Mouse (Mus musculus): ENCODE measurements around the gene Rpf2.

The Rpf2 gene

DNA sequence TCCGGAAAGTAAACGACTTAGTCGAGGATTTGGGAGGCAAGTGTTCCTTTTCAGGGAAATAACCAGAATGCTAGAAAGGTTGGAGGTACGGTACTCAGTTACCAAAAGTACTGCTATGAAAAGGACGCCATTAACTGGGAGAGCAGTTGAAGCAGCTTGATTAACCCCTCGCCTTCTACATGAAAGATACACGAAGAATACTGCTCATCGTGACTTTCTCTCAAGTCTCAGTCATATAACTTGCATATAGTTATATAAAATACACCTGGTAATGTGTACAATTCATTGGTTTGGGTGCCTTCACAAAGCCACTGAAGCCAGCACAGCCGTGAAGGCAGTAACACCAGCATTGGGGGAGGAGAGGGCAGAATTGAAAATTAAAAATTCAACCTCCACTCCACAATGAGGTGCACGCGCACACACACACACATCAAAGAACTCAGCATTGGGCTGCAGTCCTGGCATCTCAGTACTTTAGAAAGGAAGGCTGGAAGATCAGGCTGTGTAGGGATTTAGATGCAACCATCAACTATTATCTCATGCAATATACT lies 405 bp upstream of the Rpf2 start:
- no peak for DNase-seq

DNA sequence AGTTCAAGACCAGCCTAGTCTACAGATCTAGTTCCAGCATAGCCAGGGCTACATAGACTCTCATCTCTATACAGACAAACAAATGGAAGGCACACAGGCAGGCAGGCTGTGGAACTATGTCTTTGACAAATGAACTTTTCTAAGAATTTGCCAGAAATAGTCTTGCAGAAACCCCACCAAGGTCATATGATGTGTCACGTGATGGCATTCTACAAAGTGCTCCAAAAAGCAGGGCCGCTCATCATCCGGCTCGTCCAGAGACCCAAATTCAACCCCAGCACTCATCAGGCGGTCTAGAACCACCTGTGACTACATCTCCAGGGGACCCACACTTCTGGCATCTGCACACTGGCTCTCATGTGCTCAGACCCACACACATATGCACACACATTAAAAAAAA lies 9.0 kb downstream of the Rpf2 start:
- no peak for DNase-seq

DNA sequence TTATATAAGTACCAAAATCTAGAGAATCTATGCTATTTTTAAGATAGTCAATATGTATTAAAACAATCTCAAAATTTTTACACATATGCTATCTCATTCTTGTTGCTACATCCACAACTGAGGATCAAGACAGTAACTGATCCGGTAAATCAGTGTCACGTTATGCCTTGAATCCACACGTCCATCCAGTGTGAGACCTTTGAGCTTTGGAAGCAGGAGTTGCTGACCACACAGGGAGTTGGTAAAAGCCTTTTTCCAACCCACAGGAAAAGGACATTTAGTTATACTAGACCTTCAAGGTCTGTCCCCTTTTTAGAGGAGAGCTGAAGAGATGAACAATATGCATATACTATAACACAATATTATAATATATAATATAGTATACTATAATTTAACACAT lies 13.6 kb downstream of the Rpf2 start:
- DNase-seq = no peak

DNA sequence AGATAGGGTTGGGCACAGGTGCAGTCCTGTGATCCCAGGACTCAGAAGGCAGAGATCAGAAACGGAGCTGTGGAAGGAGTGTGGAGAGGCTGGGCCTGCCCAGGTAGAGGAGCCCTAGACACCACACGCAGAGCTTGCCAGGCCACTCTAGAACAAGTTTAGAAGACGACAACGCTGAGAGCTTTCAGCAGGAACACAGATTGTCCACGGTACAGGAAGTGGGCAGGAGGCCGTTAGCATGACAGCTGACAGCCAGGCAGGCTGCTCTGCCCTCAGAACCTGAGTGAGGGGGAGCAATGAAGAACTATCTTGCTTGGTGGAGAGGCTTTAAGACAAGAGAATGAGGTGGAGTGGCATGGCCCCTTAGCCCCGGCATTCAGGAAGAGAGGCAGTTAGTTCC lies 14.4 kb downstream of the Rpf2 start:
- no peak for DNase-seq

DNA sequence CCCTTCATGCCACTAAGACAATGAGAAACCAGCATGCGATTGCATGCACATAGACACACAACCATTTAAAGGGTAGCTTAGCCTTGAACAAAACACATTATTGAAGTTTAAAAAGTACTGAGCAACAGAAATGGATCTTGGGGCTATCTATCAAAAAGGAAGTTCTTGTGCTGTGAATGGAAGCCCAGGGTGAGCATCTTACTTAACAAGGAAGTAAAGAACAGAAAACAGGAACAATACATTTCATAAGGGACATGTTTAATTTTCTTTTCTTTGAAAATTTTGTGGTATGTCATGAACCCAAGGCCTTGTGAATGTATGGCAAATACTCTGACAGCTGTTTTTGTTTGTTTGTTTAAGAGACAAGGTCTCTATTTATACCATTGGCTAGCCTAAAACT lies 17.1 kb downstream of the Rpf2 start:
- DNase-seq = no peak

DNA sequence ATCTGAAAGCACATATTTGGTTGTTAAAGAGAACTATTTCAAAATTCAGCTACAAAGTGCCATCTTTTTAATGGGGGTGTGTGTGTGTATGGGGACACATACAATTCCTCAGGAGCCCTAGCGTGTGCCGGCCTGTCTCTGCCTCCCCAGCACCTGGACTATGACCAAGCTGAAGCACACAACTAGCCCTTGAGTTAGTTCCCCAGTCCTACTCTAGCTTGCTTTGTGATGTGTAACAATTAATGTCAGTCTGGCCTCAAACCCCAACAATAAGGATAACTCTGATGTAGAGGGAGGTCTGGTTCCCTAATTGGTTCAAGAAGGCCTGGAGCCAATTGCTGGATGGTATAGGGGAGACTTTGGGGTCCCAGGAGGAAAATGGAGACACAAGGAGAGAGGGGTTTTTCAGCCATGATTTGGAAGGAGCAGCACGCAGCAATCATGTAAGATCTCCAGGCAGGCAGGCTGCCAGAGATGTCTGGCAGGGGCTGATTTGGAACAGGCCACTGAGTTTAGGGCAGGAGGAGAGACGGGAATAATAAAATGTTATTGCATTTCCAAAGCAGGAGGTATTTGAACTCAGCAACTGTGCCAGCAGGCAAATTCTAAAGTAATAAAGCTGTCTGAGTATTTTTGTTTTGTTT lies 19.1 kb downstream of the Rpf2 start:
- no peak for DNase-seq

DNA sequence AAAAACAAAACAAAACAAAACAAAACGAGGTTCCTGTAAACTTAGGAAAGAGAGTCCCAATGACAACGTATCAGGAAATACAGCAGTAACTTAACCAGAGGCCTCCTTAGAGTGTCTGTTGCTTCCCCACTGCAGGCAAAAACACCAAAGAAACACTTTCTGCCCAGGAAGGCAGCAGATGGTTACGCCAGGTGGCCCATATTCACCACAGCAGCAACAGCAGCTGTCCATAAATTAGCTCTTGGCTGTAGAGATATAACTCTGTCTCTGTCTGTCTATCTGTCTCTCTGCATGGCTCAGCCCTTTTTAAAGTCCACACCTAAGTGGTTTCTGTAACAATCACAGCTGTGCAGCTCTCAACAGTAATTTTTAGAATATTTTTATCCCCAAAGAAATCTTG lies 28.0 kb downstream of the Rpf2 start:
- no peak for DNase-seq

DNA sequence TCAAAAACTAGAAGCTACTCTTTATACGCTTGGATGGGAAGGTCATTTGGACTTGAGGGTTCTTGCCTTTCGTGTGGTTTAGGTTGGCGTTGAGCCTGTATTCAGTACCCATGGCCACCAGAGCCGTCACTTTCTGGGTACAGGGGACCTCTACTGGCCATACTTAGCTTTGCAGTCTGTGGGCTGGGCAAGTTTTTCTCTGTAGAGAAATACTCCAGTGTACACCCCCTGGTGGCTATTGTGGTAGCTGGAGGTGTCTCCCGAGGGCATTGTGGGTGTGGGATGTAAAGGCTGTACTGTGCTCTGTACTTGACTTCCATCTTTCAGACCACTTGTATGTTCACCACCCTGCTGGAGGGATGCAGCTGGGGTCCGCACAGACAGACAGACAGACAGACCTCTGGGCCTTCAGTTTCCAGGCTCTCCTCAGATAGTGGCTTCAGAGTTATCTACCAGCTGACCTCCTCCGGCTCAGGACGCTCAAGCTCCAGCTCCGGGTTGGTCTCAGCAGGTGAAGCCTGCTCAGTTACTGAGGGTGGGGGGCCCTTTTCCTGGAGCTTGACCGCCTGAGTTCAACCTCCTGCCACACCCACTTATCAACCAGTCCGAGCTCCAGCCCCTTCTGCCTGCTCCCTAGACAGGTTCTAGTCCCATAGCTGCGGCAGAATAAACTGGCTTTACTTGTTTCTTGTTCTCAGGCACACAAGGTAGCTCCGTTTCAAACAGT lies 34.2 kb downstream of the Rpf2 start:
- peak; percentile 92 to 95 for DNase-seq

DNA sequence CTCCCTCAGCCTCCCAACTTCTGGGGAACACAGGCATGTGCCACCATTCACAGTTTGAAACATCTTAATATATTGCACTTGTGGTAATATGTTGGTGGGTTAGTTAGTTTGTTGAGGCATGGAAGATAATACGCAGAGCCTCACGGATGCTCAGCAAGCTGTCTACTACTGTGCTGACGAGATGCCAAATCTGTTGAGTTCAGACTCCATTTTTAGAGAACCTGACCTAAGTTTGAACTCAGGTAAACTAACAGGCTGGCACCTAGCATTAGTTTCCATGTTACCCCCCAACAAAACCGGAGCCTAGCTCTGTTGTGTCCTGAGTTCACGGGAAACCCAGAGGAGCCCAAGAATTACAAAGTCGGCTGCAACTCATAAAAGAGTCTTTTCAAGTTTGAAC lies 51.8 kb downstream of the Rpf2 start:
- DNase-seq = no peak

DNA sequence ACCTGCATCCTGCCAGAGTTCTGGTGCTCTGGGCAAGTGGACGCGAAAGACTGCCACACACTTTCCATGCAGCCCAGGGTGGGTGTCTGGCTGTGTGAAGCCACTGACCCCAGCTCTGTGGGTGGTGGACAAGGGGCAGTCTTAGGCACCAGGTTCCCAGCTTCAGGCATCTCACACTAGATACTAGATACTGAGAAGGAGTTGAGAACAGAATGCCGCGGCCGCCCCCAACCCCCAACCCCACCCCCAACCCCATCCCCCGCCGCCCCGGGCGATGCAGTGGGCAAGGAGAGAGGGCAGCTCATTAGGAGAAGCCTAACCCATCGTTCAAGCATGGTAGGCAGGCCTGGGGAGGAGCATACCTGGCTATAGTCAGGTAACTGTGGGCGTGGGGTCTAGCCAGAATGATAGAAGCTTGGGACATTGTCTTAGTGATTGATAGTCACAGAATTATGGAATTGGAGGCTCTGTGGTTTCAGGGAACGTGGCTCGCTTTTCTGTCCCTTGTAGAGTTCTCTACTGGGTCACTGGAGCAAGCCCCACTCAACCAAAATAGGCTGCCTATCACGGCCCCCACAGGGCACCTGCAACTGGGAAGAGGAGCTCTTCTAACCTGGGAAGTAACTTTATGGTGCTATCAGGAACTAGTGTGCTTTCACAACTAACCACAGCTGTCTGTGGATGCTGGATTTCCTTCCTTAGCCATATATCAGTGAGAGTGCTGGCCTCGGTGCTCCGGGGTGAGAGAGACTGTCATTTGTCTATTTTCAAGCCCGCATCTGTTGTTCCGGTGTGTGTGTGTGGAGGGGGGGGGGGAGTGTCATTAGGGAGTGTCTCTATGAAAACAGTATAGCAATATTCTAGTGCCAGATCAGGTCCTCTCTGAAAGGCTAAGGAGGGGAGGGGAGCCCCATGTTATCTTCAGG lies 54.6 kb downstream of the Rpf2 start:
- no peak for DNase-seq

DNA sequence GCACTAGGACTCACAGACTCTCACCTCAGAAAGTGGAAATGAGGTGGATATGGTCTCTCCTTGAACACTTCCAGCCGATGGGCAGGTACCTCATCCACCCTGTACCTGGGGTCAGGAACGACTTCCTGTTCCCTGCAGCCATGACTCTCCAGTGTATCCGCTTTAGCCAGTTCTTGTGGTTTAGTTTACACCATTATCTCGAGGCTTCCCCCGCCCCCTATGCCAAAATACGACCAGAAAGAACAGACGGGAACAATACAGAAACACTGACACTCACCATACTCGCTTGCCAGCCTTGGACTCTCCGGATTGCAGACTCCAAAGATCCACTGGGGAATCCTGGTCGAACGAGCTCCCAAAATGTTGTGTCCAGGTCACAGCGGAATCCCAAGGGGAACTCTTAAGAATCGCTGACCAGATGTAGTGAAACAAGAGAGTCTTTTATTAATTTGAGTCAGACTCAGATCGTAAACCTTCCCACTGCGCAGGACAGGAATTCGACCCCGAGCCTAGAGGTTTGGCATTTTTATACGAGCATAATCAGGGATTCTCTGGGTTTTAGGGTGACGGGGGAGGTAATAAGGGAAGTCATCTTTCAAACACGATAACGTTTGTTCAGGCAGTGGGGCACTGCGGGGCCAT lies 55.4 kb downstream of the Rpf2 start:
- DNase-seq = no peak

DNA sequence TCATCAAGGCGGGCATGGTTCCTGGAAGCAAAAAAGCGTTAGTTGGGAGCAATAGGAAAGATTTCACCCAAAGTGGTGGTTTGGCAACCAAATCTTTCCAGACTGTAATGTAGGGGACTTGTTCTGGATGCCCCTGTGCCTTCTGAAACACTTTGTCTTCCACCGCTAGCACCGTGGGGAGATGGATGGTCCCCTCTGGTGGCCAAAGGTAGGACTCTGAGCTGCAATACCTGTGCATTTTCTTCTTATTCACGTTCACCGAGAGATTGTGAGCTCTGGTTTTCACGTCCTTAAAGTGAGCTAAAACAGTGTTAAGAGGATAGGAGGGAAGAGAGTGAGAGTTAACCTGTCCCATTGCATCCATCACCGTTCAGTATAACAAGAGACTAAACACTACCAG lies 56.0 kb downstream of the Rpf2 start:
- peak; percentile 30 to 41 for DNase-seq

DNA sequence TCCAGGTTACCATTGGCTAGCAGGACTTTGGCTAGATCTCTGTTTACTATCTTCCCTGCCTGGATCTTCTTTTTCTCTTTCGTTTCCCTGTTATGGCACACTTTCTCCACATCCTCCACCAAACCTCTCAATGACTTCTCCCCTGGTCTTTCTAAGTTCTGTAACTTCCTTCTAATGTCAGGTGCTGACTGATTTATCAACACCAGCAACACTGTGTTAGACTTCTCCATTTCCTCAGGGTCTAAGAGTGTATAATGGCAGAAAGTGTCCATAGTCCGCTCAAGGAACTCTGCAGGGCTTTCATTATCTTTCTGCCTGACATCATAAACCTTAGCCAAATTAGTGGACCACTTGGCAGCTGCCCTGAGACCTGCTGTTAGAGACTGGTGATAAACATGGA lies 57.1 kb downstream of the Rpf2 start:
- no peak for DNase-seq

DNA sequence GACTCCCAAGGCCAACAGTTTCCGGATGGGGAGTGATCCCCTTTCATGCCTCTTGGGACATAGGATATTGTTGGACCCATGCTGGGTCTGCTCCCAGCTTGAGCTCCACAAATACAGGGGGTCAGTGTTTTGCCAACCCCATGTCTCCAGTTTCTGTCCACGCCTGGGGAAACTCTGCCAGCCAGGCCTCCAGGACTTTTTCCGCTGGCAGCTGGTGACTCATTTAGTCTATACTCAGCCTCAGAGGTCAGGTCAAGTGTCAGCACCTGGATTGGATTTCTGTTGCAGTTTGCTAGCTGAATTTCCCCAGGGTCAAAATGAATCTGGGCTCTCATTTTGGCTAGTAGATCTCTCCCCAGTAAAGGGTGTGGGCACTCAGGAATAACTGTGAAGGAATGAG lies 58.0 kb downstream of the Rpf2 start:
- DNase-seq = no peak

DNA sequence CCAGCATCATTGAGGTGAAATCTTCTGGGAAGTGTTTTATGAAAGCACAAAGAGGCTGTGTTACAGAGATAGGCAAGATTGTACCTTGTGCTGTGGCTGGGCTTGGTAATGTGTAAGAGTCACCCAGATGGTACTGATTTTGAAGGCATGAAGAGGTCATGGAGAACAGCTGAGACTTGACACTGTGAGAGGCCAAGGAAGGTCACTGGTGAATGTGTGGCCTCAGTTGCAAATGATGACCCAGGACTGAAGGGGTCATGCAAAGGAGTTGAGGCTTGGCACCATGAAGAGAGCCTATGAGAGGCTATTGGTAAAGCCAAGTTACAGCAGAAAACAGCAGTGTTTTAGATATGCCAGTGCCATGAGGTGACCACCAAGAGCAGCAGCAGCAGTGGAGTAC lies 60.9 kb downstream of the Rpf2 start:
- DNase-seq = no peak

DNA sequence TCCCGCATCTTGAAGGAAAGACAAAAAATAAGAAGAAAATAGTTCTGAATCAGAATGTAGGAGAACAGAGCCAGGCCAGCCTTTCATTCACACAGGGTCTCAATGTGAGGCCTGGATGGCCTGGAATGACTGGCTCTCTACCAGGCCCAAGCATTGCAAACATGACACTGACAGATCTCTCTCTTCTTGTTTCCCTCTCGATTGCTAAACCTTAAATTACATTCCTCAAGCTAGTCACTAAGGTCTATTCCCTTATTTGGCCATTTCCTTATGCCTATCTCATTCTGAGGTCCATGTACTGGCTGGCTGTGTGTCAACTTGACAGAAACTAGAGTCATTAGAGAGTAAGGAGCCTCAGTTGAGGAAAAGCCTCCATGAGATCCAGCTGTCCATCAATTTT lies 66.8 kb downstream of the Rpf2 start:
- DNase-seq = no peak

DNA sequence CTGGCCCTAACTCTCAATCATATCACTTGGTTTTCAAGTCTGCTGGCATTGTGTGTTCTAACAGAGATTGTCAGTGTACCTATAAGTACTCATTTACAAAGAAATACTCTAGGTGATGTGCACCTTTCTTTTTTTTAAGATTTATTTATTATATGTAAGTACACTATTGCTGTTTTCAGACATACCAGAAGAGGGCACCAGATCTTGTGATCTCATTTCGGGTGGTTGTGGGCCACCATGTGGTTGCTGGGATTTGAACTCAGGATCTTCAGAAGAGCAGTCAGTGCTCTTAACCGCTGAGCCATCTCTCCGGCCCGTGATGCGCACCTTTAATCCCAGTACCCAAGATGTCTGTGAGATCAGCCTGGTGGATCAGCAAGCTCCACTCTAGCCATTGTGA lies 67.7 kb downstream of the Rpf2 start:
- DNase-seq = no peak

DNA sequence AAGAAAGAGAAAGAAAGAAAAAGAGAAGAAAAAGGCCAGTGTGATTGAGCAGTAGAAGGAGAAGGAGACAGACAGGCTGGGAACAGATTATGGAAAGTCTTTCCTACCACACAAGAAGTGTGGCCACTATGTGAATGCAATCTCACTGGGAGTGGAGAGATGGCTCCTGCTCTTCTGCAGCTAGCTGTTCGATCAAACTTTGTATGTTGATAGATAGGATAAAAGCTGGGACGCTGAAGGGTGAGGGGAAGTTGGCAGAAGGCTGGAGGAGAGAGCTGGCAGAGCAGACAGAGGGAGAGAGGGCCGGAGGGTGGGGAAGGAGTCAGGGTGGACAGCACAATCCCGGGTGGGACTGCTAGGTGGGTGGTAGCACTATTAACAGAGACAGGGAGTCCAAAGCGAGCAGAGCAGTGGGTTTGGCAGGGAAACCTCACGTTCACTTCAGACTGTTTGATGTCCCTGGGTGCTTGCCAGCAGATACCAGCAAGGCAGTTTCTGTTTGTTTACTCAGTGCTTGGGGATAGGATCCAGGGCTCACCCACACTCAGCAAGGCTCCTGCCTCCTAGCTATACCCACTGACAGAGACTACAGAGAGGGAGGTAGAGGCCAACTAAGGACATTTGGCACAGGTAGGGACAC lies 69.4 kb downstream of the Rpf2 start:
- no peak for DNase-seq

All from B cell, adult 2 months (primary cell).